Mouse (Mus musculus) ES-E14 (cell line): ENCODE measurements around the gene Ttc23l. TPM values are rescaled to one million over a fixed set of nuclear protein-coding genes. Genes with fewer than 3 reads are reported as not detected.

ENCODE experiments used
- DNase-seq: peaks from one replicate; pipeline ENCODE4 v3.0.0-alpha.2; 2013; ENCODE audit warnings: low read depth, low spot score
- H3K27ac ChIP-seq: 2 replicates; pipeline ENCODE4 v1.5.1; 2012; ENCODE audit warnings: low read depth, mild to moderate bottlenecking, low read length, moderate library complexity, mixed read lengths; ENCODE audit not compliant: poor library complexity, insufficient read depth, severe bottlenecking
- H3K36me3 ChIP-seq: 2 replicates; pipeline ENCODE4 v1.6.1; 2012; ENCODE audit warnings: mild to moderate bottlenecking, low read length, moderate library complexity, mixed read lengths; ENCODE audit not compliant: control insufficient read depth, poor library complexity, insufficient read depth, severe bottlenecking
- H3K4me1 ChIP-seq, 2 experiments: fragments of 150-350 bp in 1 of 2; sonication (generic) in 1 of 2; 2 replicates each; pipeline ENCODE4 v1.6.1; 2012; ENCODE audit warnings: low read length in 2 of 2, mild to moderate bottlenecking in 1 of 2, mixed read lengths in 1 of 2; ENCODE audit not compliant: control insufficient read depth in 2 of 2, insufficient read depth in 2 of 2, poor library complexity in 1 of 2
- H3K4me3 ChIP-seq, 2 experiments: fragments of 150-350 bp in 1 of 2; sonication (generic) in 1 of 2; 2 replicates each; pipeline ENCODE4 v1.5.1; 2012; ENCODE audit warnings: low read length in 2 of 2, low read depth in 1 of 2, mild to moderate bottlenecking in 1 of 2, mixed read lengths in 1 of 2; ENCODE audit not compliant: insufficient read depth in 1 of 2, poor library complexity in 1 of 2, severe bottlenecking in 1 of 2
- H3K9ac ChIP-seq: 2 replicates; pipeline ENCODE4 v1.6.1; 2012; ENCODE audit warnings: low read depth, mild to moderate bottlenecking, low read length, mixed read lengths; ENCODE audit not compliant: poor library complexity, insufficient read depth, severe bottlenecking
- H3K9me3 ChIP-seq: fragments of 150-350 bp; sonication (generic); 2 replicates; pipeline ENCODE4 v1.6.1; 2012; ENCODE audit warnings: low read depth, mild to moderate bottlenecking, low read length; ENCODE audit not compliant: control insufficient read depth, insufficient read depth
- CHD2 ChIP-seq: IDR thresholded peaks from 2 replicates; pipeline ENCODE4 v1.6.1; 2014; ENCODE audit warnings: mild to moderate bottlenecking, low read depth, low read length, inconsistent platforms
- HCFC1 ChIP-seq: IDR thresholded peaks from 2 replicates; pipeline ENCODE4 v1.6.1; 2012; ENCODE audit warnings: low read length, inconsistent platforms, borderline replicate concordance; ENCODE audit not compliant: insufficient read depth
- MAFK ChIP-seq: IDR thresholded peaks from 2 replicates; pipeline ENCODE4 v1.6.1; 2014; ENCODE audit warnings: mild to moderate bottlenecking, low read depth, low read length, inconsistent platforms; ENCODE audit not compliant: insufficient read depth
- ZC3H11A ChIP-seq: IDR thresholded peaks from 2 replicates; pipeline ENCODE4 v1.6.1; 2012; ENCODE audit warnings: low read depth, mild to moderate bottlenecking, inconsistent platforms, low read length, borderline replicate concordance
- ZNF384 ChIP-seq: IDR thresholded peaks from 2 replicates; pipeline ENCODE4 v1.6.1; 2012; ENCODE audit warnings: low read depth, low read length, inconsistent platforms
- in situ Hi-C, 2 experiments: fragments of 600-800 bp; cut with MboI; formaldehyde crosslinking; loops; one replicate each; pipeline ENCODE4 v1.15.1; 2025; ENCODE audit warnings: low sequenced_read_pairs in 2 of 2, inconsistent platforms in 1 of 2; ENCODE audit not compliant: unreplicated experiment in 2 of 2
- total RNA-seq: library from RNA; depleted of rRNA; stranded (reverse); fragments of 300-350 nt; gene quantifications from 2 replicates; pipeline ENCODE4 v1.2.3, GENCODE M21; 2012

The Ttc23l gene
- total RNA-seq, 1 experiment: not detected

DNA sequence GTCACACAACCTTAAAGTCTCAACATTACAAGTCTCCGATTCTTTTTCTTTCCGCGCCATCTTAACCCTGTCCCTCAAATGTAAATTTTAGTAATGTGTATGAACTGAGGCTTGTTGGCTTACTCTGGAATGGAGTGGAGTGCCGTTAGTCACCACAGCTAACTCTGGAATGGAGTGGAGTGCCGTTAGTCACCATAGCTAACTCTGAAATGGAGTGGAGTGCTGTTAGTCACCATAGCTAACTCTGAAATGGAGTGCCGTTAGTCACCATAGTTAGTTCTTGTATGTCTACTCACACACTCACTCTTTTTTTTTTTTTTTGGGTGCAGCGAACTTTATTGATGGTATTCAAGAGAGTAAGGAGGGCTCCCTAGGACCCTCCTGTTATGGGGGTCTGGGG, 1.5 kb upstream of the Ttc23l start:
- no peak overlapping the region for H3K4me3 ChIP-seq

DNA sequence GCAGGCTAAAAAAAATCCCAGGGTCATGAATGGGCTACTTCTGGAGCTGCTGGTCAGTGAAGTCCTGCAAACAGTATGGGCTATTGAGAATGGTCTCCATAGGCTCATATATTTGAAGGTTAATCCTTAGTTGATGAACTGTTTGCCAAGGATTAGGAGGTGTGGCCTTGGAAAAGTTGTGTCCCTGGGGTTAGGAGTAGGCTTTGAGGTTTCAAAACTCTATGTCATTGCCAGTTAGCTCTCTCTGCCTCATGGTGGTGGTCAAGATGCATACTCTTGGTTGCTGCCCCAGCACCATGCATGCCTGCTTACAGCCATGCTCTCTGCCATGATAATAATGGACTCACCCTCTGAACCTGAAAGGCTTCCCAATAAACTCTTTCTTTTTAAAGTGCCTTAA, 4.1 kb downstream of the Ttc23l start:
- no peak overlapping the region for H3K9ac ChIP-seq
- in situ Hi-C loops: no loop called here

More for the DNA sequence above, 1.5 kb upstream of the Ttc23l start:
- Histone ChIP-seq H3K4me1 (peaks cover 0 to 6% of the 10 kb centered on the region in 2 experiments; a peak in 2 of 4 replicates), H3K9me3 (no peaks in the 10 kb centered on the region), H3K36me3 (no peaks in the 10 kb centered on the region), H3K27ac (no peak overlapping the region), H3K9ac (no peak overlapping the region)
- DNase-seq: no peak
- in situ Hi-C loops: no loop called here
- TF ChIP-seq HCFC1 (no peak), MAFK (no peak), ZC3H11A (no peak), ZNF384 (no peak), CHD2 (no peak)

DNA sequence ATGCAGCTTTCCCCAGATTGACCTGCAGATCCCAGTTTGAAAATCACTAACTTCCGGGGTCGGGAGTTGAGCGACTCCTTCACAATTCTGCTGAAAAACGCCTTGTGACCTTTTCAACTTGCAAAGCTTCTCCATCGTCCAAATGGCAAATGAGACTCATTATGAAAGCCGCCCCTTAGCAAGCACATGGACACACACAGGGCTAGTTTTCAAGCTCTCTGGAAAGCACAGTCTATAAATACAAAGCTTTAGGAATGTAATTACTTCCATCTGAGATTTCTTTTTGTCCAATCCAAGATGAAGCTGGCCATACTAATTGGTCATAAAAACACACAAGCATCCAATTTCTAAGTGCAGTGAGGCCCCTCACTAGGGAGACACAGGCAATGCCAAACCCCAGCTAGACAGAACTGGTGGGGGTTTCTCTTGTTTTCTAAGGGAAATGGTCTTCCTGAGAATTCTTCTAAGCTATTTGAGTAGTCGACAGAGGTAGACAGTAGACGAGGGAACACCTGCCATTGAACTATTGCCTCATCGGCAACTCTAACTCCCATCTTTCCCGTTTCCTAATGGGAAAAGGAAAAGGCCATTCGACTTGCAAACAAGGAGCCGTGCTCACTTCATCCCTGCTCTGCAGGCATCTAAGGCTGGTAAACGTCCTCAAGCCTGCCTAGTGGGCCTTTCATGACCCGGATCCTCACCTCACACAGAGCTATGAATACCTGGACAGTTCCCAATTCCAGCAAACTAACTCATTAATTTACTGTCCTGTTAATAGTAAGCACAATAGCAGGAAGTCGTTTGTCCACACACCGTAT, 18.0 kb downstream of the Ttc23l start:
- Histone ChIP-seq H3K9ac (no peak overlapping the region), H3K4me1 (no peaks in the 10 kb centered on the region), H3K4me3 (no peak overlapping the region), H3K36me3 (no peaks in the 10 kb centered on the region), H3K9me3 (no peaks in the 10 kb centered on the region), H3K27ac (no peak overlapping the region)
- in situ Hi-C loops: no loop called here
- no peak for TF ChIP-seq MAFK
- TF ChIP-seq HCFC1: no peak
- no peak for TF ChIP-seq ZNF384
- TF ChIP-seq CHD2: no peak
- TF ChIP-seq ZC3H11A: no peak
- no peak for DNase-seq

More for the DNA sequence above, 4.1 kb downstream of the Ttc23l start:
- DNase-seq: no peak
- H3K36me3 ChIP-seq: no peaks in the 10 kb centered on the region
- H3K4me3 ChIP-seq: no peak overlapping the region
- H3K4me1 ChIP-seq: no peaks in the 10 kb centered on the region
- TF ChIP-seq ZC3H11A (no peak), HCFC1 (no peak), MAFK (no peak), CHD2 (no peak), ZNF384 (no peak)
- H3K9me3 ChIP-seq: no peaks in the 10 kb centered on the region
- no peak overlapping the region for H3K27ac ChIP-seq

DNA sequence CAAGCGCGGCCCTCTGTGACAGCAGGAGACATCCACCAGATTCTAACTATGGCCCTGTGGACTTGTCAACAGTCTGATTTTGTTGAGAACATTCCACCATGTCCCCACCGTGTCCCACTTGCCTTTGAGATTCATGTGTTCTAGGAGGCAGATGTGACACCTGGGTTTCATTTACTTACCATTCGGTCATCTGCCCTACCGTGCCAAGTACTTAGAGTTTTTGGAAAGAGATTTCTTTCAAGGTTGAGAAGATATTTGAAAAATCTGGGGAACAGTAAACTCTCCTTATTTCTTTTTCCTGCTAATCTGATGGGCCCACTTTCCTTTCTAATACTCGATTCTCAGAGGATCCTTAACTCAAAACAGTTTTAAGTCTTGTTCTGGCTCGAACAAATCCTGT, 22.5 kb downstream of the Ttc23l start:
- no peak for DNase-seq
- no peak overlapping the region for H3K9ac ChIP-seq
- TF ChIP-seq ZNF384 (no peak), MAFK (no peak), HCFC1 (no peak), CHD2 (no peak), ZC3H11A (no peak)
- H3K4me3 ChIP-seq: no peak overlapping the region
- no peaks in the 10 kb centered on the region for H3K9me3 ChIP-seq
- in situ Hi-C loops: no loop called here
- H3K36me3 ChIP-seq: no peaks in the 10 kb centered on the region
- no peak overlapping the region for H3K27ac ChIP-seq
- no peaks in the 10 kb centered on the region for H3K4me1 ChIP-seq
